Mouse (Mus musculus): ENCODE results near the gene Smarcb1.

- TF ChIP-seq CTCF (IDR thresholded peaks at IDR 0.05; ENCODE audit: low read depth, low read length) (no peak), POLR2A (IDR thresholded peaks at IDR 0.05; ENCODE audit: extremely low read depth, insufficient read depth, low read length) (no peak)
Measured at GRCm38 (mm10) chr10:75940520-75940919, 19.1 kb upstream of the Smarcb1 start, which contains the start of gene Gm867.
